Mouse (Mus musculus): ENCODE data around the gene Anks3.

DNA sequence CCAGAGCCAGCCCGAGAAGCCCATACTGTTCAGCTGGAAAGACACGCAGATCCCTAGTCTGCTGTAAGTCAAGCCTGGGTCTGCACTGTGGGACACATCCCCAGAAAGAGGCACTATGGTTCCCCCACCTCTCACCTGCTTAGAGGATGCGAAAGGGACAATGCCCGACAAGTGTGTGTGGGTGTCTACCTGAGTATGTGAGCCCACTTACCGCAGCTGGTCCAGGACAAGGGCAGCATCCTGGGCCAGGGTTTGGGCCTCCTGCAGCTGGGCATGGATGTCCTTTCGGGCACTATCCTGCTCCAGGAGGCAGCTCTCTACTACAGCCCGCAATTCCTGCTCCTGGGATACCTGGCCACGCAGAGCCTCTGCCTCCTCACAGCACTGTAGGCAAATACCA lies 21.1 kb downstream of the Anks3 start:
- TF ChIP-seq POLR2A (IDR thresholded peaks at IDR 0.05; ENCODE audit: control insufficient read depth in 1 of 2, insufficient read depth in 1 of 2, low read depth in 1 of 2, low read length in 2 of 2, poor library complexity in 1 of 2) (no peak), GATA1 (IDR thresholded peaks at IDR 0.05; ENCODE audit: low read depth, low read length) (no peak), HCFC1 (IDR thresholded peaks at IDR 0.05; ENCODE audit: low read depth, low read length) (no peak), CHD2 (IDR thresholded peaks at IDR 0.05; ENCODE audit: low read length) (no peak), MAZ (IDR thresholded peaks at IDR 0.05; ENCODE audit: low read depth, low read length) (no peak), ZKSCAN1 (IDR thresholded peaks at IDR 0.05; ENCODE audit: low read depth, low read length) (no peak), TCF12 (IDR thresholded peaks at IDR 0.05; ENCODE audit: low read depth, low read length) (no peak), CTCF (IDR thresholded peaks at IDR 0.05 in 2 of 3, conservative IDR thresholded peaks at IDR 0.05 in 1 of 3; ENCODE audit: control insufficient read depth in 1 of 3, insufficient read depth in 1 of 3, low read depth in 2 of 3, low read length in 3 of 3, poor library complexity in 1 of 3, severe bottlenecking in 1 of 3) (no peak), TAL1 (IDR thresholded peaks at IDR 0.05; ENCODE audit: low read length) (no peak)
